8 mouse cellular contexts compared by ENCODE assay signal in the genomic region with DNA sequence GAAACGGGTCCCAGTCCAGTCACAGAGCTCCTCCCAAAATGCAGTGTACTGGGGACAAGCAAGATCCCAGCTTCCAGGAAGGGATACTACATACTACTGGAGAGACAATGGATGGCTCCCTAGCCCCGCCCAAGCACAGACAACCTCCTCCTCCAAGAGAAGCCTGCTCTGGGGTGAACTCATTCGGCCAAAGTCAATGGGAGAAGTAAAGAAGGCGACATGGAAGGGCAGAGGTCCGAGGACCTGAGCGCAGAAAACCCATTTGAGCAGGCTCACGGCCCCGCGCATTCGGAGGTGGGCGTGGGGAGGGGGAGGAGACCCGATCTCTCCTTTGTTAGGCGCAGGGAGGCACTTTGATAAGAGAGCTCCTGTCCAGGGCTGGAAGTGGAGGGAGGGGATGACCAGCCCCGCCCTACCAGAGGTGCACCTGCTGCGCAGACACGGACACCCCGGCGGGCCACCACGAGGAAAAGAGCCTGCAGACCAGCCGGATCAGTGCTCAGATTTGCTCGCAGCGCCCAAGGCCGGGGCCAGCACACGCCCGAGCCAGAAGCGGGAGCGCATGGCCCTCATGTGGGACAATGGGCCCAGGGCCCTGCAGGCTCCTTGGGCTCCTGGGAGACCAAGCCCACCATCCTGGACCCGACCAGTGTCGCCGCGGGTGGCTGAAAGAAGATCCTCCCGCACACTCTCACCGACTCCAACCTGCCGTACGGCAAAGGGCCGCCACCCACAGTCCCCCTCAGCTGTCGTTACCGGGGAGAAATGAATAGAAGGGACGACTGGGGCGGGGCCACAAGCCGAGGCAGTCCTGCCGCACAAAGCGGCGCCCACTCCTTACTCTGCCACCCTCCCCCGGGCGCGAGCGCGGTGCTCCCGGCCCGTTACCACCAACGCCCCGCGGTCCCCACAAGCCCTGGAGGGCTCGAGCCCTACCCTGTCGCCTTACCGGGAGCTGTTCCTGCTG. TPM values are rescaled to one million over a fixed set of nuclear protein-coding genes. Genes with fewer than 3 reads are reported as not detected.
DNase-seq lines count a peak whose midpoint lies in the region; ATAC-seq lines count a peak whose summit lies in the region.

No protein-coding gene starts in this region.

- H3K4me3 ChIP-seq in forebrain, embryonic 14.5 days (ENCODE audit: low read depth, low read length) = peak overlapping the region; percentile 100
- peak overlapping the region; percentile 100 for H3K4me3 ChIP-seq in hindbrain, embryonic 10.5 days
- H3K4me3 ChIP-seq in limb, embryonic 10.5 days = peak overlapping the region; percentile 98

- 0 out of 2 replicates have a peak, but pooled peaks cover 4% of the 10 kb centered on the region for H3K36me3 ChIP-seq in forebrain, embryonic 14.5 days (ENCODE audit: control insufficient read depth, insufficient read depth, low read length)
- H3K36me3 ChIP-seq in hindbrain, embryonic 10.5 days = peaks cover 4% of the 10 kb centered on the region
- peaks cover 11% of the 10 kb centered on the region; the same call in 1 of the 2 replicates for H3K36me3 ChIP-seq in limb, embryonic 10.5 days

- H3K9ac ChIP-seq in forebrain, embryonic 14.5 days (ENCODE audit: low read length) = peak overlapping the region; percentile 100

- H3K27ac ChIP-seq in forebrain, embryonic 14.5 days (ENCODE audit: low read depth, low read length) = peak overlapping the region; percentile 83
- H3K27ac ChIP-seq in hindbrain, embryonic 10.5 days = peak overlapping the region; percentile 99
- peak overlapping the region; percentile 95 for H3K27ac ChIP-seq in limb, embryonic 10.5 days

- peak; percentile 65 to 80 for DNase-seq in adrenal gland, adult (ENCODE audit: inconsistent age in 2 of 2, low spot score in 1 of 2)
- DNase-seq in adrenal gland, adult 8-10 months = no peak
- peak; percentile 60 for DNase-seq in cerebellum, adult 11-12 months
- peak; percentile 69 for DNase-seq in forebrain, embryonic 14.5 days (ENCODE audit: low spot score)
- DNase-seq in hindbrain, embryonic 10.5 days (ENCODE audit: low spot score) = peak; percentile 70
- DNase-seq in limb, embryonic 10.5 days (ENCODE audit: low spot score) = peak; percentile 63
- DNase-seq in spleen, postnatal 14 days (ENCODE audit: low spot score in 2 of 2) = peak; percentile 42 to 51

- peaks cover 25% of the 10 kb centered on the region for H3K4me1 ChIP-seq in forebrain, embryonic 14.5 days (ENCODE audit: control insufficient read depth, insufficient read depth, low read length)
- H3K4me1 ChIP-seq in hindbrain, embryonic 10.5 days (replicated peaks) = peaks cover 46% of the 10 kb centered on the region
- H3K4me1 ChIP-seq in limb, embryonic 10.5 days = peaks cover 53% of the 10 kb centered on the region

- ATAC-seq in forebrain, embryonic 14.5 days = peak; percentile 71
- peak; percentile 37 for ATAC-seq in megakaryocyte-erythroid progenitor cell, adult 5-6 weeks (replicated peaks; ENCODE audit: low FRiP score, low TSS enrichment, poor library complexity, severe bottlenecking)

- H3K4me2 ChIP-seq in forebrain, embryonic 14.5 days (ENCODE audit: low read length) = peak overlapping the region; percentile 91

- WGBS in forebrain, embryonic 14.5 days = under 1% methylated on average over 55 of the region's 57 CpGs
- under 1% methylated on average over 57 of the region's 57 CpGs for WGBS in hindbrain, embryonic 10.5 days
- WGBS in limb, embryonic 10.5 days = under 1% methylated on average over 57 of the region's 57 CpGs

- no peaks in the 10 kb centered on the region for H3K9me3 ChIP-seq in forebrain, embryonic 14.5 days (replicated peaks; ENCODE audit: control insufficient read depth, low read length)
- no peaks in the 10 kb centered on the region for H3K9me3 ChIP-seq in hindbrain, embryonic 10.5 days
- no peaks in the 10 kb centered on the region for H3K9me3 ChIP-seq in limb, embryonic 10.5 days (replicated peaks)

- H3K27me3 ChIP-seq in forebrain, embryonic 14.5 days (replicated peaks; ENCODE audit: control insufficient read depth, insufficient read depth, low read length) = no peaks in the 10 kb centered on the region
- H3K27me3 ChIP-seq in hindbrain, embryonic 10.5 days (ENCODE audit: insufficient read depth, poor library complexity, severe bottlenecking) = no peaks in the 10 kb centered on the region
- H3K27me3 ChIP-seq in limb, embryonic 10.5 days (ENCODE audit: low read depth, poor library complexity, severe bottlenecking) = no peaks in the 10 kb centered on the region

RNA-seq across cellular contexts. Expression of a gene that starts 0.6 kb away (rescaled TPM):
- 100 to 1,000 TPM in 1 of 4 experiments, 10 to 100 TPM in 3; 86.2 to 109 (median 94.4) TPM for total RNA-seq in adrenal gland, adult 8-10 months (2022)
- polyA plus RNA-seq in forebrain, embryonic 14.5 days (2014; fragmentation: Nextera tagmentation; extraction: Ambion mirVana) = 2,151 and 2,168 TPM in 2 replicates
- 778 and 995 TPM in 2 replicates for polyA plus RNA-seq in hindbrain, embryonic 10.5 days (2016; fragmentation: Nextera tagmentation; extraction: Ambion mirVana)
- 483 and 492 TPM in 2 replicates for polyA plus RNA-seq in limb, embryonic 10.5 days (2016; fragmentation: Nextera tagmentation; extraction: Ambion mirVana)
- total RNA-seq in megakaryocyte-erythroid progenitor cell, adult 5-6 weeks (2014; fragmentation: Nextera tagmentation) = 167 and 191 TPM in 2 replicates
- total RNA-seq in megakaryocyte-erythroid progenitor cell, adult 5-6 weeks (2017) = 122 and 142 TPM in 2 replicates

RNA-seq across cellular contexts. Expression of a gene that starts 21.9 kb away (rescaled TPM):
- 100 to 1,000 TPM; 119 to 222 (median 142) TPM for total RNA-seq in adrenal gland, adult 8-10 months (2022)
- 95.5 and 107 TPM in 2 replicates for polyA plus RNA-seq in forebrain, embryonic 14.5 days (2014; fragmentation: Nextera tagmentation; extraction: Ambion mirVana)
- 93.3 and 98.0 TPM in 2 replicates for polyA plus RNA-seq in hindbrain, embryonic 10.5 days (2016; fragmentation: Nextera tagmentation; extraction: Ambion mirVana)
- polyA plus RNA-seq in limb, embryonic 10.5 days (2016; fragmentation: Nextera tagmentation; extraction: Ambion mirVana) = 66.2 and 83.5 TPM in 2 replicates
- 81.6 and 117 TPM in 2 replicates for total RNA-seq in megakaryocyte-erythroid progenitor cell, adult 5-6 weeks (2014; fragmentation: Nextera tagmentation)
- total RNA-seq in megakaryocyte-erythroid progenitor cell, adult 5-6 weeks (2017) = 79.8 and 101 TPM in 2 replicates

RNA-seq across cellular contexts. Expression of a gene that starts 22.5 kb away (rescaled TPM):
- total RNA-seq in adrenal gland, adult 8-10 months (2022) = 100 to 1,000 TPM; 220 to 285 (median 257) TPM
- polyA plus RNA-seq in forebrain, embryonic 14.5 days (2014; fragmentation: Nextera tagmentation; extraction: Ambion mirVana) = 1,356 and 1,420 TPM in 2 replicates
- polyA plus RNA-seq in hindbrain, embryonic 10.5 days (2016; fragmentation: Nextera tagmentation; extraction: Ambion mirVana) = 1,372 and 1,467 TPM in 2 replicates
- 1,406 and 1,458 TPM in 2 replicates for polyA plus RNA-seq in limb, embryonic 10.5 days (2016; fragmentation: Nextera tagmentation; extraction: Ambion mirVana)
- 541 and 596 TPM in 2 replicates for total RNA-seq in megakaryocyte-erythroid progenitor cell, adult 5-6 weeks (2014; fragmentation: Nextera tagmentation)
- total RNA-seq in megakaryocyte-erythroid progenitor cell, adult 5-6 weeks (2017) = 518 and 674 TPM in 2 replicates

RNA-seq across cellular contexts. Expression of a gene that starts 38.1 kb away (rescaled TPM):
- total RNA-seq in adrenal gland, adult 8-10 months (2022) = 10 to 100 TPM in 3 of 4 experiments, 1 to 10 TPM in 1; 8.6 to 11.7 (median 11.2) TPM
- 11.5 and 14.6 TPM in 2 replicates for polyA plus RNA-seq in forebrain, embryonic 14.5 days (2014; fragmentation: Nextera tagmentation; extraction: Ambion mirVana)
- polyA plus RNA-seq in hindbrain, embryonic 10.5 days (2016; fragmentation: Nextera tagmentation; extraction: Ambion mirVana) = 8.1 and 10.8 TPM in 2 replicates
- 7.0 and 9.9 TPM in 2 replicates for polyA plus RNA-seq in limb, embryonic 10.5 days (2016; fragmentation: Nextera tagmentation; extraction: Ambion mirVana)
- 4.2 and 10.1 TPM in 2 replicates for total RNA-seq in megakaryocyte-erythroid progenitor cell, adult 5-6 weeks (2014; fragmentation: Nextera tagmentation)
- total RNA-seq in megakaryocyte-erythroid progenitor cell, adult 5-6 weeks (2017) = 8.3 and 8.7 TPM in 2 replicates

RNA-seq across cellular contexts. Expression of a gene that starts 50.7 kb away (rescaled TPM):
- 10 to 100 TPM; 46.5 to 61.0 (median 53.9) TPM for total RNA-seq in adrenal gland, adult 8-10 months (2022)
- polyA plus RNA-seq in forebrain, embryonic 14.5 days (2014; fragmentation: Nextera tagmentation; extraction: Ambion mirVana) = 117 and 122 TPM in 2 replicates
- polyA plus RNA-seq in hindbrain, embryonic 10.5 days (2016; fragmentation: Nextera tagmentation; extraction: Ambion mirVana) = 192 and 243 TPM in 2 replicates
- polyA plus RNA-seq in limb, embryonic 10.5 days (2016; fragmentation: Nextera tagmentation; extraction: Ambion mirVana) = 257 and 275 TPM in 2 replicates
- 256 and 306 TPM in 2 replicates for total RNA-seq in megakaryocyte-erythroid progenitor cell, adult 5-6 weeks (2014; fragmentation: Nextera tagmentation)
- 179 and 228 TPM in 2 replicates for total RNA-seq in megakaryocyte-erythroid progenitor cell, adult 5-6 weeks (2017)
